Mouse (Mus musculus) CH12.LX (cell line): Measurements from ENCODE around the gene Zic1. TPM values are rescaled to one million over a fixed set of nuclear protein-coding genes. Genes with fewer than 3 reads are reported as not detected.

Source experiments
- DNase-seq: peaks from one replicate; pipeline ENCODE4 v3.0.0-alpha.2; 2013; ENCODE audit errors: extremely low read depth
- H3K27ac ChIP-seq: 2 replicates; pipeline ENCODE4 v1.5.1; 2012; ENCODE audit warnings: low read depth, mild to moderate bottlenecking, control low read depth, moderate library complexity; ENCODE audit not compliant: insufficient read depth
- H3K27me3 ChIP-seq: replicated peaks from 2 replicates; pipeline ENCODE3; 2012; ENCODE audit warnings: inconsistent platforms
- H3K36me3 ChIP-seq, 2 experiments: replicated peaks in 1 of 2; 2 replicates each; pipeline versions ENCODE3 to v1.6.1; 2012; ENCODE audit warnings: inconsistent platforms in 1 of 2, low read length in 1 of 2, mild to moderate bottlenecking in 1 of 2, mixed read lengths in 1 of 2, moderate library complexity in 1 of 2; ENCODE audit not compliant: control insufficient read depth in 1 of 2, insufficient read depth in 1 of 2
- H3K4me1 ChIP-seq, 2 experiments: 2 replicates each; pipeline ENCODE4 v1.6.1; 2012; ENCODE audit warnings: inconsistent platforms in 1 of 2, moderate library complexity in 1 of 2; ENCODE audit not compliant: insufficient read depth in 2 of 2, control insufficient read depth in 1 of 2
- H3K4me2 ChIP-seq: 2 replicates; pipeline ENCODE4 v1.6.1; 2012; ENCODE audit warnings: low read depth, mild to moderate bottlenecking, control low read depth; ENCODE audit not compliant: poor library complexity, insufficient read depth, severe bottlenecking
- H3K4me3 ChIP-seq, 3 experiments: fragments of 150-350 bp in 1 of 3; sonication (generic) in 1 of 3; replicated peaks in 1 of 3; 2 replicates each; pipeline versions ENCODE3 to v1.5.1; 2011 to 2012; ENCODE audit warnings: low read depth in 2 of 3, low read length in 2 of 3, mild to moderate bottlenecking in 2 of 3, moderate library complexity in 2 of 3, control low read depth in 1 of 3, improper control_type of control experiment in 1 of 3, inconsistent platforms in 1 of 3, mixed read lengths in 1 of 3; ENCODE audit not compliant: poor library complexity in 1 of 3
- H3K79me2 ChIP-seq: replicated peaks from 2 replicates; pipeline ENCODE4 v1.6.1; 2012; ENCODE audit warnings: mild to moderate bottlenecking, moderate library complexity; ENCODE audit not compliant: control insufficient read depth, poor library complexity, insufficient read depth, severe bottlenecking; ENCODE audit errors: extremely low read depth
- H3K9ac ChIP-seq: 2 replicates; pipeline ENCODE4 v1.6.1; 2012; ENCODE audit warnings: low read depth, mild to moderate bottlenecking, control low read depth, moderate library complexity; ENCODE audit not compliant: insufficient read depth
- H3K9me3 ChIP-seq: replicated peaks from 2 replicates; pipeline ENCODE3; 2012; ENCODE audit warnings: low read length, inconsistent platforms, mixed read lengths
- CHD1 ChIP-seq: IDR thresholded peaks from 2 replicates; pipeline ENCODE4 v1.6.1; 2012; ENCODE audit warnings: low read depth, low read length, improper control_type of control experiment, inconsistent platforms
- CTCF ChIP-seq, 2 experiments: IDR thresholded peaks in 1 of 2; conservative IDR thresholded peaks in 1 of 2; 2 replicates each; pipeline ENCODE4 v1.5.1; 2011 to 2012; ENCODE audit warnings: low read depth in 2 of 2, low read length in 2 of 2, improper control_type of control experiment in 1 of 2, inconsistent platforms in 1 of 2, mild to moderate bottlenecking in 1 of 2, moderate library complexity in 1 of 2
- ETS1 ChIP-seq: conservative IDR thresholded peaks from 2 replicates; pipeline ENCODE4 v1.6.1; 2012; ENCODE audit warnings: low read depth, mild to moderate bottlenecking, inconsistent platforms, low read length, improper control_type of control experiment, moderate library complexity
- GABPA ChIP-seq: IDR thresholded peaks from 2 replicates; pipeline ENCODE4 v1.6.1; 2012; ENCODE audit warnings: low read depth, low read length, improper control_type of control experiment, inconsistent platforms; ENCODE audit not compliant: insufficient replicate concordance
- JUN ChIP-seq: IDR thresholded peaks from 2 replicates; pipeline ENCODE4 v1.6.1; 2011; ENCODE audit warnings: low read depth, mild to moderate bottlenecking, low read length, improper control_type of control experiment, moderate library complexity; ENCODE audit not compliant: insufficient read depth
- KAT2A ChIP-seq: IDR thresholded peaks from 2 replicates; pipeline ENCODE4 v1.6.1; 2012; ENCODE audit warnings: low read length, improper control_type of control experiment, inconsistent platforms; ENCODE audit not compliant: insufficient replicate concordance
- MAFK ChIP-seq: IDR thresholded peaks from 2 replicates; pipeline ENCODE4 v1.6.1; 2011; ENCODE audit warnings: low read length, improper control_type of control experiment; ENCODE audit not compliant: insufficient replicate concordance
- MAZ ChIP-seq: IDR thresholded peaks from 2 replicates; pipeline ENCODE4 v1.6.1; 2012; ENCODE audit warnings: low read depth, mild to moderate bottlenecking, inconsistent platforms, low read length, improper control_type of control experiment, moderate library complexity
- PAX5 ChIP-seq: IDR thresholded peaks from 2 replicates; pipeline ENCODE4 v1.6.1; 2012; ENCODE audit warnings: low read length, inconsistent platforms, mixed read lengths
- POLR2AphosphoS2 ChIP-seq: IDR thresholded peaks from 2 replicates; pipeline ENCODE4 v1.6.1; 2011; ENCODE audit warnings: low read depth, low read length, improper control_type of control experiment
- RAD21 ChIP-seq: IDR thresholded peaks from 2 replicates; pipeline ENCODE4 v1.6.1; 2011; ENCODE audit warnings: low read depth, mild to moderate bottlenecking, low read length, improper control_type of control experiment, moderate library complexity
- SMC3 ChIP-seq: IDR thresholded peaks from 2 replicates; pipeline ENCODE4 v1.6.1; 2011; ENCODE audit warnings: low read depth, low read length, improper control_type of control experiment
- UBTF ChIP-seq: IDR thresholded peaks from 2 replicates; pipeline ENCODE4 v1.6.1; 2012; ENCODE audit warnings: low read depth, mild to moderate bottlenecking, inconsistent platforms, low read length, improper control_type of control experiment, moderate library complexity
- USF1 ChIP-seq: IDR thresholded peaks from 2 replicates; pipeline ENCODE4 v1.6.1; 2014; ENCODE audit warnings: low read depth, mild to moderate bottlenecking, inconsistent platforms, low read length, improper control_type of control experiment
- ZMIZ1 ChIP-seq: IDR thresholded peaks from 2 replicates; pipeline ENCODE4 v1.6.1; 2012; ENCODE audit warnings: low read depth, mild to moderate bottlenecking, inconsistent platforms, low read length, improper control_type of control experiment
- dilution Hi-C: fragments of 300-500 bp; cut with MboI; formaldehyde crosslinking; loops from 2 replicates; pipeline ENCODE4 v1.14.3; 2020; ENCODE audit warnings: low sequenced_read_pairs; ENCODE audit not compliant: extremely low pct_unique_long_range_greater_than_20kb, extremely low pct_ligation_motif_present
- in situ Hi-C: fragments of 300-500 bp; cut with MboI; formaldehyde crosslinking; loops from 3 replicates; pipeline ENCODE4 v1.14.3; 2019; ENCODE audit warnings: low sequenced_read_pairs, low pct_ligation_motif_present, low pct_unique_long_range_greater_than_20kb, mixed read lengths
- polyA plus RNA-seq: library from polyadenylated mRNA; unstranded; fragments of >175 nt; gene quantifications from 2 replicates; pipeline ENCODE4 v1.2.1, GENCODE M21; 2012; ENCODE audit warnings: low read depth; ENCODE audit not compliant: insufficient read length
- total RNA-seq, 2 experiments: library from RNA; depleted of rRNA; stranded (reverse); fragments of 300-350 nt in 1 of 2; fragments of >200 nt in 1 of 2; gene quantifications; 2 replicates each; pipeline ENCODE4 v1.2.3; 2012 to 2014

Gene Zic1
- total and polyA plus RNA-seq, 3 experiments, result not detected

DNA sequence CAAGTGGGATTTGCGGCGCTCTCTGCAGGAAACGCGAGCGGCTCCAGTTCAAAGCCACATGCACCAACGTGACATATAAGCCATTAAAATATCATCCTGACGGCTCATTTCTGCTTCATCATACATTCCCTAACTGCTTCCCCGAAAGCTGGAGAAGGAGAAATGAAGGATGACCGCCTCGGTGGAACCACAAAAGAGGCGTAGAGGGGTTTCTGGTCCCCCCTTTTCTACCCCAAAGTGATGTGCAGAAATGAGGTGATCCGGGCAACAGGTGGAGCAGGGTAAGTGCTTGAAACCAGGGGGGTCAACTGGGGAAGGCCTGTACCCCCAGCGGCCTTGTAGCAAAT lies 3.3 kb upstream of the Zic1 start:
- TF ChIP-seq MAFK, result no peak
- TF ChIP-seq CTCF (conservative IDR thresholded peaks at IDR 0.05 in 1 of 2, IDR thresholded peaks at IDR 0.05 in 1 of 2; ENCODE audit: low read depth in 2 of 2, low read length in 2 of 2), result no peak
- TF ChIP-seq, all 38 proteins: peak for 0

DNA sequence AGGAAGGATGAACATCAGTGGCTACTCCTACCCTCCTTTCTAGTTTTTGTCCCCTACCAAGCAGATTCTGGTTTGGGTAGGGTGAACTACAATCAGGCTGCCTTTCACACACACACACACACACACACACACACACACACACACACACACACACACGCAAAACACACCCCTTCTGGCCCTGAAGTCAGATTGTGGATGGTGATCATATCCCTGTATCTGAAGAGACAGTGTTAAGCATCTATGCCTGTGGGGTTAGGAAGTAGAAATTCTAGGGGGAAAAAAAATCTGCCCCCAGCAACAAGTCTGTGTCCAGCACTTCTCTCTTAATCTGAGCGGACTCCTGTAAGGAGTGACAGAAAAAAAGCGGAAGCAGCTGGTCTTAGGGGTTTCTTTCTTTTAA lies 2.5 kb upstream of the Zic1 start:
- dilution Hi-C loops (no loop called here), in situ Hi-C loops (no loop called here)
- no peak overlapping the region for H3K9ac ChIP-seq
- DNase-seq, result no peak
- no peaks in the 10 kb centered on the region for H3K36me3 ChIP-seq
- H3K27me3 ChIP-seq, result no peaks in the 10 kb centered on the region
- peaks cover 60% of the 10 kb centered on the region for H3K9me3 ChIP-seq
- no peak overlapping the region for H3K4me2 ChIP-seq
- H3K4me3 ChIP-seq, result no peak overlapping the region
- H3K79me2 ChIP-seq, result no peaks in the 10 kb centered on the region
- no peaks in the 10 kb centered on the region for H3K4me1 ChIP-seq
- no peak overlapping the region for H3K27ac ChIP-seq
- no peak for TF ChIP-seq PAX5
- TF ChIP-seq KAT2A, result no peak
- no peak for TF ChIP-seq CTCF (conservative IDR thresholded peaks at IDR 0.05 in 1 of 2, IDR thresholded peaks at IDR 0.05 in 1 of 2; ENCODE audit: low read depth in 2 of 2, low read length in 2 of 2)
- TF ChIP-seq ETS1, result no peak
- no peak for TF ChIP-seq CHD1
- TF ChIP-seq UBTF, result no peak
- TF ChIP-seq MAZ, result no peak

More for the DNA sequence above, 3.3 kb upstream of the Zic1 start:
- H3K4me3 ChIP-seq, result no peak overlapping the region
- no peak overlapping the region for H3K4me2 ChIP-seq
- H3K27ac ChIP-seq, result no peak overlapping the region
- peaks cover 53% of the 10 kb centered on the region for H3K9me3 ChIP-seq
- no peaks in the 10 kb centered on the region for H3K79me2 ChIP-seq
- in situ Hi-C loops (no loop called here), dilution Hi-C loops (no loop called here)
- no peaks in the 10 kb centered on the region for H3K27me3 ChIP-seq
- H3K4me1 ChIP-seq, result no peaks in the 10 kb centered on the region
- no peak overlapping the region for H3K9ac ChIP-seq
- H3K36me3 ChIP-seq, result no peaks in the 10 kb centered on the region
- DNase-seq, result no peak

DNA sequence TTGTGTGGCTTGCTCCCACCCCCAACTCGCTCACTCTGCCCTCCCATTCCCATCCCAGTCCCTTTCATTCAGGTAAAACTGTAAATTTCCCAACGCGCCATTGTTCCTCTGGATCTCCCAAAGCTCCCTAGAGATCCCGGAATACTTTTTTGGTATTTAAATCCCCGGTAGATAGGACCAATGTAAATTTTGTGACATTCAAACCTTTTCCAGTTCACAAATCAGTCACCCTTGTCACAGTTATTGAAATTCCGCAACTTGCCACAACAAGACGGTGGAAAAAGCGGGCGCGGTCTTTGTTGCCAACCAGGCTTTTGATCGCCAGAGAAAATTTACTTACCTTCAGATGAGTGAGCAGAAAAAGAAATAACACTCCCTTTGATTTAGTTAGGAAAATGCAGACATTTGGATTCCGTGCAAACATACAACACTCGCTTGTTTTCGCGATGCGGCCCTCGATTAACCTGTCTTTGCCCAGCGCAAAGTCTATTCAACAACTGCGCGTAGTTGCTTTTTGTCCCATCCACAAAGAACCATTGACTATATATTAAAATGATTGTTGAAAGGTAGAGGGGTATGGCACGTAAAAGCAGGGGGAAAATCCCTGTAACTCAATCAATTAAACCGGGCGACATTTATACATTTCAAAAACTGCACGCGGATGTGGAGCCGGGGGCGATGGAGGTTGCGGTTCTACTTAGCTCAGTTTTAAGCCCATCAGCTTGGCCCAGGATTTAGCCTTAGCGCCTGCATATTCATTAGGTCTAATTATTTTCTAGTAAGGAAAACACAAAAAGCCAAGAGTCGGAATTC lies 1.6 kb upstream of the Zic1 start:
- Histone ChIP-seq H3K27me3 (no peaks in the 10 kb centered on the region), H3K36me3 (no peaks in the 10 kb centered on the region), H3K4me3 (no peak overlapping the region), H3K9ac (no peak overlapping the region), H3K4me1 (no peaks in the 10 kb centered on the region), H3K4me2 (no peak overlapping the region), H3K79me2 (no peaks in the 10 kb centered on the region), H3K27ac (no peak overlapping the region), H3K9me3 (peaks cover 64% of the 10 kb centered on the region)
- dilution Hi-C loops (no loop called here), in situ Hi-C loops (no loop called here)
- DNase-seq, result no peak
- TF ChIP-seq ZMIZ1 (no peak), JUN (no peak), GABPA (no peak), POLR2AphosphoS2 (no peak), RAD21 (no peak), SMC3 (no peak), USF1 (no peak)
- TF ChIP-seq, all 38 proteins: peak for 0
